Mouse (Mus musculus): ENCODE results near the gene Rbm4b.

DNA sequence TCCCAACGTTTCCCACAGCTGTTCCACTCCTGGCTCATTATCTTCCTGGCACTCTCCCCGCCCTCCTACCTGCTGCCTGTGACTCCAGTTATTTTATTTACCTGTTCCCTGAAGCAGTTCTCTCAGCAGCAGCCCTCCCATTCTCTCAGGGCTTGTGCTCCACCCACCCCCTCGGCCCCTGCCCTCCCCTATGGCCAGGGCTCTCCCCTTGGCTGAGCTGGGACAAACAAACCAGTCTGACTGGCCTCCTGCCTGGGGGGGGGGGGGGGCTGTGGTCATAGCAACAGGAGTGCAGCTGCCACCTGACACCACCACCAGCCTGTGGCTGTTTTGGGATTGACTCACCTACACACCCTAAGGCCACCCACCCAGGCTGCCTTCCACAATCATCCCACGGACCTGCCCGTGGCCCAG, 36.9 kb upstream of the Rbm4b start:
- TF ChIP-seq CTCF (IDR thresholded peaks at IDR 0.05; ENCODE audit: borderline replicate concordance, insufficient read depth, low read length) (no peak), POLR2A (IDR thresholded peaks at IDR 0.05; ENCODE audit: low read depth, low read length) (no peak)
